Mouse (Mus musculus) forebrain, postnatal 0 days (tissue): ENCODE measurements around the gene Eef1a1. TPM values are rescaled to one million over a fixed set of nuclear protein-coding genes. Genes with fewer than 3 reads are reported as not detected.
"Not testable (repeated sequence)": the region's sequence is repeated elsewhere in the genome, so short reads cannot be mapped to it uniquely, and the experiment has no call there.

ENCODE experiments used
- ATAC-seq: fragments of 200-750 bp; cut with Nextera tagmentation; 2 replicates; pipeline ENCODE4 v1.8.0; 2017; ENCODE audit warnings: mild to moderate bottlenecking, moderate library complexity
- DNase-seq: peaks from one replicate; pipeline ENCODE4 v3.0.0-alpha.2; 2015
- H3K27ac ChIP-seq: fragments of 300-500 bp; sonication (generic); 2 replicates; pipeline ENCODE4 v1.5.1; 2014; ENCODE audit warnings: low read depth, mild to moderate bottlenecking, antibody characterized with exemption, low read length, moderate library complexity, mixed read lengths
- H3K27me3 ChIP-seq: fragments of 300-500 bp; sonication (generic); 2 replicates; pipeline ENCODE4 v1.6.1; 2014; ENCODE audit warnings: mild to moderate bottlenecking, low read length, mixed read lengths; ENCODE audit not compliant: insufficient read depth
- H3K36me3 ChIP-seq: fragments of 300-500 bp; sonication (generic); 2 replicates; pipeline ENCODE4 v1.6.1; 2014; ENCODE audit warnings: mild to moderate bottlenecking, moderate library complexity; ENCODE audit not compliant: insufficient read depth
- H3K4me1 ChIP-seq: fragments of 300-500 bp; sonication (generic); 2 replicates; pipeline ENCODE4 v1.6.1; 2014; ENCODE audit warnings: antibody characterized with exemption; ENCODE audit not compliant: insufficient read depth
- H3K4me2 ChIP-seq: fragments of 300-500 bp; sonication (generic); 2 replicates; pipeline ENCODE4 v1.6.1; 2014; ENCODE audit warnings: low read depth, mild to moderate bottlenecking, moderate library complexity
- H3K4me3 ChIP-seq: fragments of 300-500 bp; sonication (generic); 2 replicates; pipeline ENCODE4 v1.5.1; 2014; ENCODE audit warnings: low read depth, low read length, mixed read lengths
- H3K9ac ChIP-seq: fragments of 300-500 bp; sonication (generic); 2 replicates; pipeline ENCODE4 v1.6.1; 2014; ENCODE audit warnings: mild to moderate bottlenecking
- H3K9me3 ChIP-seq: fragments of 300-500 bp; sonication (generic); 2 replicates; pipeline ENCODE4 v1.6.1; 2016; ENCODE audit warnings: low read length
- CTCF ChIP-seq: sonication (generic); IDR thresholded peaks from 2 replicates; pipeline ENCODE4 v1.5.1; 2016; ENCODE audit warnings: antibody characterized with exemption, control low read depth, low read depth
- WGBS: fragments of 180-500 bp; shearing (Covaris S2); extraction: QIAGEN DNeasy Blood & Tissue Kit; methylation state at CpG from one replicate; pipeline ENCODE4 v1.1.7; 2014; 5-methylcytosine and 5-hydroxymethylcytosine counted together
- polyA plus RNA-seq: library from polyadenylated mRNA; unstranded; fragments of >200 nt; fragmentation: Nextera tagmentation; extraction: Ambion mirVana; gene quantifications from 2 replicates; pipeline ENCODE4 v1.2.1, GENCODE M21; 2015
- total RNA-seq: library from RNA; depleted of rRNA; stranded (reverse); fragments of >200 nt; gene quantifications from 2 replicates; pipeline ENCODE4 v1.2.3, GENCODE M21; 2014

Eef1a1 gene
- total and polyA plus RNA-seq, 2 experiments from 2014 or later, result 2,982 to 9,311 TPM

DNA sequence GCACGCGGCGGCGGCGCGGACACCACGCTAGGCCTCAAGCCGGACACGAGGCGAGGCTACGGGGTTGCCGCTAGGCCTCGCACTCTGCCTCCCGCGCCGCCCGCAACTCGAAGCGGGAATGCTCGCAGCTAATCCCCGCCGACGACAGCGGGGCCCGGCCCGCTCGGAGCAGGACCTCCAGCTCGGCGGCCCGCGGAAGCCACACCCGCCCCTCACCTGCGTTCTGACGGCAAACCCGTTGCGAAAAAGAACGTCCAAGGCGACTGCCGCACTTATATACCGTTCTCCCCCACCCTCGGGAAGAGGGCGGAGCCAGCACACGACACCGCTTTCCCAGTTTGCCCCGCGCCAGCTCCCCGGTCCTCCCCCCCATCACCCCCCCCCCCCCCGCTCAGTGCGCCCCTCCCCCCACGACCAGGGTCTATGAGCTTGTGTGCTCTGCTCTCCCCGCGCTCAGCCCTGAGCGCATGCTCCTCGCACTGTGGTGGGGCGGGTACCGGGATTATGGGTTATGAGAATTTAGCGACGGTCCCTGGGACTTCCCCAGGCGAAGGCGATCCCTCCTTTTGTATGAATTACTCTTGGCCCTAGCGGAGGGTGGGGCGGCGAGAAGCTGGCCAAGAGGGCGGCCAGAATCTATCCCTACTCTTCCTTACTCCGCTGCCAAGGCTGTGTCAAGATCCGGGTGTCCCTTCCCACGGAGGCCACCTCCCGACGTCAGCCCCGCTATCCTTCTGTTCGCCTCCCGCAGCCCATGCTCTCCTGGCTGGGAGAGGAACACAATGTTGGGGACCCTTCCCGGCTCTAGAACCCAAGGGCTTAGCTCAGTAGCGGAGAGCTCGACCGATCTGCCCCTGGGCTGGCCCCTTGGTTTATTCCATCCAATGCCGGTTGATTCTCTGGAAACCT is 7.3 kb downstream of the Eef1a1 start:
- H3K4me2 ChIP-seq, result peak overlapping the region; percentile 66

GRCm38 (mm10) chr9:78480706-78481358 is 8.1 kb downstream of the Eef1a1 start:
- under 1% methylated on average over 46 of the region's 46 CpGs for WGBS
- Histone ChIP-seq H3K9me3 (no peaks in the 10 kb centered on the region), H3K27me3 (no peaks in the 10 kb centered on the region), H3K27ac (peak overlapping the region; percentile 99), H3K4me2 (peak overlapping the region; percentile 66), H3K36me3 (peaks cover 34% of the 10 kb centered on the region), H3K9ac (peak overlapping the region; percentile 100), H3K4me3 (peak overlapping the region; percentile 98), H3K4me1 (peaks cover 5% of the 10 kb centered on the region; the same call in 1 of the 2 replicates)
- ATAC-seq (peak; percentile 19), DNase-seq (peak; percentile 82)
- no peak for TF ChIP-seq CTCF

More for the DNA sequence above, 7.3 kb downstream of the Eef1a1 start:
- 2% methylated on average over 68 of the region's 77 CpGs for WGBS
- H3K27me3 ChIP-seq, result no peaks in the 10 kb centered on the region
- DNase-seq (peak; percentile 98), ATAC-seq (peak; percentile 98)
- peak overlapping the region; percentile 100 for H3K9ac ChIP-seq
- H3K4me1 ChIP-seq, result peaks cover 5% of the 10 kb centered on the region; the same call in 1 of the 2 replicates
- H3K27ac ChIP-seq, result peak overlapping the region; percentile 99
- H3K9me3 ChIP-seq, result no peaks in the 10 kb centered on the region
- H3K36me3 ChIP-seq, result peaks cover 28% of the 10 kb centered on the region
- H3K4me3 ChIP-seq, result peak overlapping the region; percentile 98
- peak; percentile 18; the same call in 1 of the 2 replicates for TF ChIP-seq CTCF

GRCm38 (mm10) chr9:78480227-78480626 is 8.7 kb downstream of the Eef1a1 start:
- Histone ChIP-seq H3K36me3 (peaks cover 35% of the 10 kb centered on the region), H3K9ac (peak overlapping the region; percentile 100), H3K4me2 (peak overlapping the region; percentile 66), H3K4me3 (peak overlapping the region; percentile 98)
- not testable (repeated sequence) for H3K27ac ChIP-seq, H3K27me3 ChIP-seq, H3K9me3 ChIP-seq, H3K4me1 ChIP-seq, ATAC-seq
- WGBS, result 1% methylated on average over 13 of the region's 13 CpGs
- DNase-seq, result peak; percentile 19

- not testable (repeated sequence) for ATAC-seq, H3K27me3 ChIP-seq, H3K4me1 ChIP-seq, H3K27ac ChIP-seq, H3K9me3 ChIP-seq, DNase-seq
- Histone ChIP-seq H3K36me3 (peaks cover 37% of the 10 kb centered on the region), H3K9ac (0 out of 2 replicates have a peak overlapping the region, but pooled peaks have one; percentile 25), H3K4me2 (peak overlapping the region; percentile 66), H3K4me3 (peak overlapping the region; percentile 23)
- 19% methylated on average over 8 of the region's 8 CpGs for WGBS
Observed at GRCm38 (mm10) chr9:78479308-78479707, 9.6 kb downstream of the Eef1a1 start.

DNA sequence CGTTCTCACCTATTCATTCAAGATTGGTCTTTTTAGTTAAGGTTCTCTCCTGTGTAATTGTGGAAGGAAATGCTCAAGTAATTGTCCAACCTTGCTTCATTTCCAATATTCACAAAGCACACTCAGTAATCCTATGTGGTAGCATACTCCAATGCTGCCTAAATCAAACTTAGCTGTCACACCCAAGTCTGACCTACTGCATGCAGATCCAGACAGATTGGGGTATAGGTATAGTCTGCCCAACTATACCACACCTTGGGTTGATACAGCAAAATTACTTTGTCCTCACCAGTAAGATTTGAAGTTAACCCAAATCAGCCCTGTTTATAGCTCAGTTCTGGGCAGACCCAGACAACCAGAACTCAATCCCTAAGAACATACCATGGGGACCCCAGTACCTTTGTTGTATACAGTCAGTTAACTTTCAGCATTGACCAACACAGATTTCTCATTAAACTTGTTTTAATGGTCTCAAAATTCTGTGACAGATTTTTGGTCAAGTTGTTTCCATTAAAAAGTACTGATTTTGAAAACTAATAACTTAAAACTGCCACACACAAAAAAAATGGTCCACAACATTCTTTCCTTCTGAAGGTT is 10.8 kb downstream of the Eef1a1 start:
- H3K9me3 ChIP-seq, H3K4me3 ChIP-seq, H3K27me3 ChIP-seq, DNase-seq, ATAC-seq, H3K9ac ChIP-seq, H3K4me2 ChIP-seq, H3K27ac ChIP-seq, H3K4me1 ChIP-seq: not testable (repeated sequence)
- peaks cover 46% of the 10 kb centered on the region for H3K36me3 ChIP-seq
- 44% methylated on average over 1 of the region's 1 CpGs for WGBS

DNA sequence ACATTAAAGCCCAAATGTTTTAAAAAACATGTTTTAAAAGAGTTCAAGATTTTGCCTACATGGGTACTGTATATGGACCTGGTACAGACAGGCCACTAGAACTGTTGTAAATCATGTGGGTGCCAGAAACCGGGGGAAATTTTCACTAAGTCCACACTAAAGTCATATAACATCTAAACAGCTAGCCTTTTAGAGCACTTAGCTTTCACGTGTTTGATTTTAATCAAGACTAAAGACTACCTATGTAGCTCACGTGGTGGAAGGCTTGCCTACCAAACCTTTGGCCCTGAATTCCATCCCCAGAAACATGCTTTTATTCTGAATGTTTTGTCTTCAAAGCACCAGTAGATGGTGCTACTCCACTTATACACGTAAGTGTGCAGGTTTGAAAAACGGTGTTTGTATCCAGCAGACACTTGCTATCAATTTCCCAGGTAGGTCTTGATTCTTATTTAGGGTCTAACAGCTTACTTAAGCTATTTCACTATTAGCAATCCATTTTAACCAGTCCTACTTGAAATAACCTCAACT is 11.9 kb downstream of the Eef1a1 start:
- H3K9me3 ChIP-seq, result no peaks in the 10 kb centered on the region
- 0 out of 2 replicates have a peak, but pooled peaks cover 5% of the 10 kb centered on the region for H3K4me1 ChIP-seq
- no peaks in the 10 kb centered on the region for H3K27me3 ChIP-seq
- no peak overlapping the region for H3K4me3 ChIP-seq
- peaks cover 53% of the 10 kb centered on the region for H3K36me3 ChIP-seq
- TF ChIP-seq CTCF, result peak; percentile 73
- WGBS, result 5% methylated on average over 5 of the region's 5 CpGs
- DNase-seq (peak; percentile 68), ATAC-seq (no peak)
- H3K4me2 ChIP-seq, result no peak overlapping the region
- no peak overlapping the region for H3K27ac ChIP-seq
- no peak overlapping the region for H3K9ac ChIP-seq
